Mouse (Mus musculus) heart, adult 2 months (tissue): Measurements from ENCODE around the gene Ccdc162.

Experiments
- CTCF ChIP-seq: fragments of 200-600 bp; IDR thresholded peaks from 2 replicates; pipeline ENCODE4 v1.8.1; 2022; ENCODE audit warnings: antibody characterized with exemption, mild to moderate bottlenecking, moderate library complexity
- EP300 ChIP-seq: fragments of 200-500 bp; IDR thresholded peaks from 2 replicates; pipeline ENCODE4 v1.6.1; 2011; ENCODE audit warnings: low read depth, low read length, control low read depth; ENCODE audit not compliant: insufficient read depth

- no peak for TF ChIP-seq EP300
- no peak for TF ChIP-seq CTCF
Measured at GRCm38 (mm10) chr10:41615487-41615886, 100.9 kb downstream of the Ccdc162 start.
